Mouse (Mus musculus) small intestine, adult 10 weeks (tissue): ENCODE data around the gene Irx6. TPM values are rescaled to one million over a fixed set of nuclear protein-coding genes. Genes with fewer than 3 reads are reported as not detected.

Experiments
- polyA plus RNA-seq: library from polyadenylated mRNA; stranded (reverse); fragments of 350-450 nt; fragmentation: Illumina TruSeq; extraction: RNeasy Lipid Tissue Mini Kit (QIAGEN cat#74804); gene quantifications from one replicate; pipeline ENCODE4 v1.2.3, GENCODE M21; 2014; ENCODE audit warnings: low replicate concordance

Irx6 gene
- polyA plus RNA-seq, result not detected

GRCm38 (mm10) chr8:92674244-92675128, at the start of gene Irx6:
Gene Irx6, plus strand, starts transcription at chr8:92674288.

Other genes with a start within 250 kb of the Irx6 start
- 5.8 TPM for gene Mmp2, start 153.0 kb downstream of the Irx6 start, polyA plus RNA-seq
- gene Lpcat2, start 181.1 kb downstream of the Irx6 start, polyA plus RNA-seq, result 7.6 TPM
- gene Capns2, start 227.1 kb downstream of the Irx6 start, polyA plus RNA-seq, result not detected